Mouse (Mus musculus): ENCODE measurements at regions not wholly inside any gene's neighbourhood (a gene's known extent, or its start where the extent isn't known, plus 50 kb on each side); places are given as distances from the start of the nearest gene placed in this dataset.

GRCm38 (mm10) chr16:51933122-51933521, 97.9 kb upstream of the Cblb start:
- no peaks in the 10 kb centered on the region for H3K9me3 ChIP-seq (ENCODE audit: control insufficient read depth, low read length)
- 89% methylated on average over 2 of the region's 2 CpGs for WGBS
- H3K27me3 ChIP-seq (replicated peaks; ENCODE audit: control insufficient read depth, insufficient read depth, low read length) = no peaks in the 10 kb centered on the region
- no peak overlapping the region for H3K4me3 ChIP-seq (replicated peaks; ENCODE audit: low read length)
- no peak overlapping the region for H3K4me2 ChIP-seq (ENCODE audit: low read length)
- no peak for ATAC-seq
- H3K4me1 ChIP-seq (replicated peaks; ENCODE audit: control insufficient read depth, insufficient read depth, low read length) = no peaks in the 10 kb centered on the region
- H3K9ac ChIP-seq (replicated peaks; ENCODE audit: low read depth, low read length) = no peak overlapping the region
- no peaks in the 10 kb centered on the region for H3K36me3 ChIP-seq (ENCODE audit: control insufficient read depth, insufficient read depth)
- no peak overlapping the region for H3K27ac ChIP-seq (ENCODE audit: low read length)

DNA sequence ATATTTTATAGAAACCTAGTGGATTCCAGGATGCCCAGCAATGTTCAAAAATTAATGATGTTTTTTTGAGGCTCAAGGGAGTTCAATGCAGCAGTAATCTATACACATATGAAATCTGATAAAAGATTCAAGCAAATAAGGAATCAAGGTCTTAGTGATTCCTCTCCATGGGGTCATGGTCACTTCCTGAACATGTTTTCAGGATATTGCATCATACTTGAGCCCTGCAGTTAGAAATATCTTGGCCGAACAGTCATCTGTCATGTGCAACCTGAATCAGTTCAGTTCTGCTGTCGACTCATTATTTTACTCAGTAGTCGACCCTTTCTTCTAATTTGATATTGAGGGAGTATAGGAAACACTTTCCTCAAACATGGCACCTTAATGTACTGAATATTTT, 97.1 kb upstream of the Cblb start:
- Histone ChIP-seq H3K36me3 (ENCODE audit: control insufficient read depth, insufficient read depth) (no peaks in the 10 kb centered on the region), H3K27me3 (replicated peaks; ENCODE audit: control insufficient read depth, insufficient read depth, low read length) (no peaks in the 10 kb centered on the region), H3K4me2 (ENCODE audit: low read length) (no peak overlapping the region), H3K9ac (replicated peaks; ENCODE audit: low read depth, low read length) (no peak overlapping the region), H3K27ac (ENCODE audit: low read length) (no peak overlapping the region), H3K4me1 (replicated peaks; ENCODE audit: control insufficient read depth, insufficient read depth, low read length) (no peaks in the 10 kb centered on the region), H3K4me3 (replicated peaks; ENCODE audit: low read length) (no peak overlapping the region), H3K9me3 (ENCODE audit: control insufficient read depth, low read length) (no peaks in the 10 kb centered on the region)
- no peak for ATAC-seq
- WGBS = 86% methylated on average over 3 of the region's 3 CpGs

DNA sequence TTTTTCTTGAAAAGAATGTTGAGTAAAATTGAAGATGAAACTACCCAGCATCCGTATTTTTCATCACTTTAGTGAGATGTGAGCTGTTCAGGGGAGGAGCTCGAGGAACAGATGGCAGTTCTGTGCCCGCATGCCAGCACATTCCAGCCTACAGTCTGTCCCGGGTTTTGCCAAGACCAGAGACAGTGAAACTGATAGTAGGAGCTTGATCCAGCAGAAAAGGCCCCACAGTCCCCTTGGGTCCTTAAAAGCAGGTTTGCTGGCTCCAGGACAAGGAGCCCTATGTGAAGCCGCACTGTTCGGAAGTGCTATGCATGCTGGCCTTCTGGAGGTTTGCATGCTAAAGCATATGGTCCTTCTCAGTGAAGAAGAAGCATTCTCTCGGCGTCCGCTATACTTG, 93.7 kb upstream of the Cblb start:
- ATAC-seq = peak; percentile 93
- H3K4me2 ChIP-seq (ENCODE audit: low read length) = peak overlapping the region; percentile 19; the same call in 1 of the 2 replicates
- H3K36me3 ChIP-seq (ENCODE audit: control insufficient read depth, insufficient read depth) = no peaks in the 10 kb centered on the region
- H3K27ac ChIP-seq (ENCODE audit: low read length) = peak overlapping the region; percentile 71; the same call in 1 of the 2 replicates
- H3K4me3 ChIP-seq (replicated peaks; ENCODE audit: low read length) = no peak overlapping the region
- WGBS = 56% methylated on average over 9 of the region's 9 CpGs
- H3K4me1 ChIP-seq (replicated peaks; ENCODE audit: control insufficient read depth, insufficient read depth, low read length) = 0 out of 2 replicates have a peak, but pooled peaks cover 3% of the 10 kb centered on the region
- H3K9ac ChIP-seq (replicated peaks; ENCODE audit: low read depth, low read length) = no peak overlapping the region
- H3K9me3 ChIP-seq (ENCODE audit: control insufficient read depth, low read length) = no peaks in the 10 kb centered on the region
- no peaks in the 10 kb centered on the region for H3K27me3 ChIP-seq (replicated peaks; ENCODE audit: control insufficient read depth, insufficient read depth, low read length)

GRCm38 (mm10) chr16:51939061-51939460, 92.0 kb upstream of the Cblb start:
- Histone ChIP-seq H3K4me2 (ENCODE audit: low read length) (no peak overlapping the region), H3K9ac (replicated peaks; ENCODE audit: low read depth, low read length) (no peak overlapping the region), H3K27me3 (replicated peaks; ENCODE audit: control insufficient read depth, insufficient read depth, low read length) (no peaks in the 10 kb centered on the region), H3K4me3 (replicated peaks; ENCODE audit: low read length) (no peak overlapping the region), H3K4me1 (replicated peaks; ENCODE audit: control insufficient read depth, insufficient read depth, low read length) (0 out of 2 replicates have a peak, but pooled peaks cover 3% of the 10 kb centered on the region), H3K9me3 (ENCODE audit: control insufficient read depth, low read length) (no peaks in the 10 kb centered on the region), H3K36me3 (ENCODE audit: control insufficient read depth, insufficient read depth) (no peaks in the 10 kb centered on the region), H3K27ac (ENCODE audit: low read length) (no peak overlapping the region)
- 89% methylated on average over 5 of the region's 5 CpGs for WGBS
- ATAC-seq = no peak

GRCm38 (mm10) chr16:51940574-51940973, 90.5 kb upstream of the Cblb start:
- H3K4me3 ChIP-seq (replicated peaks; ENCODE audit: low read length) = no peak overlapping the region
- 0 out of 2 replicates have a peak overlapping the region, but pooled peaks have one; percentile 16 for H3K27ac ChIP-seq (ENCODE audit: low read length)
- H3K36me3 ChIP-seq (ENCODE audit: control insufficient read depth, insufficient read depth) = no peaks in the 10 kb centered on the region
- H3K9ac ChIP-seq (replicated peaks; ENCODE audit: low read depth, low read length) = no peak overlapping the region
- no peak overlapping the region for H3K4me2 ChIP-seq (ENCODE audit: low read length)
- 0 out of 2 replicates have a peak, but pooled peaks cover 3% of the 10 kb centered on the region for H3K4me1 ChIP-seq (replicated peaks; ENCODE audit: control insufficient read depth, insufficient read depth, low read length)
- ATAC-seq = peak; percentile 57; the same call in 1 of the 2 replicates
- H3K27me3 ChIP-seq (replicated peaks; ENCODE audit: control insufficient read depth, insufficient read depth, low read length) = no peaks in the 10 kb centered on the region
- H3K9me3 ChIP-seq (ENCODE audit: control insufficient read depth, low read length) = no peaks in the 10 kb centered on the region

DNA sequence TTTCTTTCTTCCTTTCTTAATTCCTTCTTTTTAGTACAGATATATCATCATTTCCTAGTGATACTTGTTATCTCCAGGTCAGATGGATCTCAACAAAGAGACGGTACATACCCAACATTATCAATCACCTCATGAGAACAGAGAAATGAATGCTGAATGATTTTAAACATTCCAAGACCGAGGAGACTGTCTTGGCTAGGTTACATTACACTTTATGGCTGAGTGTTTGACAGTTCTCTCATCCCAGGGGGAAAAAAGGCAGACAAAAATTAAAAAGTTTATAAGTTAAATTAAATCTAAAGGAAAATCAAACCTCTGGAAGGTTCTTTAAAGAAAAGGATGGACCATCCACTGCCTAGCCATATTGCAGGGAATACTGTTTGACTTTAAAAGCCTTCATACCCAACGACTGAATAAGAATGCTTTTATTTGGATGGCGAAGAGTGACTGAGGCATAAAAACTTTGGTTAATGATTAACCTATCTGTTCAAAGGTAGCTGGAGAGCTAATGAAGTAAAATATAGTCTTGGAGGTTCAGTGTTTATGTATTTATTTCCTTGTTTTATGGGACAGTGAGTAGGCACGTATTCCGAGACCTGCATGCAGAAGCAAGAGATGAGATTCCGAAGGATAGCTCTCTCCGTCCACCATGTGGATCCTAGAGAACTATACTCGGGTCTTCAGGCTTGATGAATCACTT, 88.4 kb upstream of the Cblb start:
- no peak overlapping the region for H3K4me2 ChIP-seq (ENCODE audit: low read length)
- H3K9ac ChIP-seq (replicated peaks; ENCODE audit: low read depth, low read length) = no peak overlapping the region
- no peak overlapping the region for H3K4me3 ChIP-seq (replicated peaks; ENCODE audit: low read length)

GRCm38 (mm10) chr16:51967051-51967845, 63.8 kb upstream of the Cblb start:
- Histone ChIP-seq H3K4me3 (replicated peaks; ENCODE audit: low read length) (no peak overlapping the region), H3K4me2 (ENCODE audit: low read length) (no peak overlapping the region), H3K4me1 (replicated peaks; ENCODE audit: control insufficient read depth, insufficient read depth, low read length) (no peaks in the 10 kb centered on the region), H3K9me3 (ENCODE audit: control insufficient read depth, low read length) (no peaks in the 10 kb centered on the region), H3K9ac (replicated peaks; ENCODE audit: low read depth, low read length) (no peak overlapping the region), H3K27me3 (replicated peaks; ENCODE audit: control insufficient read depth, insufficient read depth, low read length) (no peaks in the 10 kb centered on the region), H3K27ac (ENCODE audit: low read length) (no peak overlapping the region), H3K36me3 (ENCODE audit: control insufficient read depth, insufficient read depth) (no peaks in the 10 kb centered on the region)
- no peak for ATAC-seq
- 77% methylated on average over 6 of the region's 6 CpGs for WGBS

More for the DNA sequence above, 88.4 kb upstream of the Cblb start:
- Histone ChIP-seq H3K4me1 (replicated peaks; ENCODE audit: control insufficient read depth, insufficient read depth, low read length) (0 out of 2 replicates have a peak, but pooled peaks cover 3% of the 10 kb centered on the region), H3K36me3 (ENCODE audit: control insufficient read depth, insufficient read depth) (no peaks in the 10 kb centered on the region), H3K9me3 (ENCODE audit: control insufficient read depth, low read length) (no peaks in the 10 kb centered on the region), H3K27ac (ENCODE audit: low read length) (no peak overlapping the region), H3K27me3 (replicated peaks; ENCODE audit: control insufficient read depth, insufficient read depth, low read length) (no peaks in the 10 kb centered on the region)
- 93% methylated on average over 9 of the region's 9 CpGs for WGBS
- ATAC-seq = no peak
